Mouse (Mus musculus): ENCODE data around the gene Tnnt3. TPM values are rescaled to one million over a fixed set of nuclear protein-coding genes. Genes with fewer than 3 reads are reported as not detected.

Tnnt3 gene
- polyA plus RNA-seq, 1 experiment from 2014 or later = 0.42 TPM

GRCm38 (mm10) chr7:142523200-142523990 lies 24.8 kb downstream of the Tnnt3 start:
- Histone ChIP-seq H3K4me1 (ENCODE audit: control insufficient read depth, insufficient read depth, low read length) (no peaks in the 10 kb centered on the region), H3K27ac (ENCODE audit: low read depth, low read length) (no peak overlapping the region), H3K9me3 (replicated peaks; ENCODE audit: control insufficient read depth, low read length) (no peaks in the 10 kb centered on the region), H3K36me3 (ENCODE audit: control insufficient read depth, insufficient read depth, low read length) (no peaks in the 10 kb centered on the region), H3K4me2 (ENCODE audit: low read length) (no peak overlapping the region), H3K27me3 (replicated peaks; ENCODE audit: control insufficient read depth, insufficient read depth, low read length) (no peaks in the 10 kb centered on the region), H3K9ac (ENCODE audit: low read length) (no peak overlapping the region), H3K4me3 (ENCODE audit: low read depth, low read length) (no peak overlapping the region)
- WGBS = 67% methylated on average over 17 of the region's 17 CpGs
- DNase-seq (ENCODE audit: low spot score) = no peak
- no peak for ATAC-seq

- no peak overlapping the region for H3K4me3 ChIP-seq (ENCODE audit: low read depth, low read length)
- no peak overlapping the region for H3K27ac ChIP-seq (ENCODE audit: low read depth, low read length)
- no peak for ATAC-seq
- no peaks in the 10 kb centered on the region for H3K27me3 ChIP-seq (replicated peaks; ENCODE audit: control insufficient read depth, insufficient read depth, low read length)
- DNase-seq (ENCODE audit: low spot score) = no peak
- WGBS = 28% methylated on average over 13 of the region's 13 CpGs
- H3K9ac ChIP-seq (ENCODE audit: low read length) = no peak overlapping the region
- H3K9me3 ChIP-seq (replicated peaks; ENCODE audit: control insufficient read depth, low read length) = no peaks in the 10 kb centered on the region
- H3K4me1 ChIP-seq (ENCODE audit: control insufficient read depth, insufficient read depth, low read length) = no peaks in the 10 kb centered on the region
- no peaks in the 10 kb centered on the region for H3K36me3 ChIP-seq (ENCODE audit: control insufficient read depth, insufficient read depth, low read length)
- no peak overlapping the region for H3K4me2 ChIP-seq (ENCODE audit: low read length)
These were observed 26.9 kb downstream of the Tnnt3 start for GRCm38 (mm10) chr7:142525342-142526178.

GRCm38 (mm10) chr7:142529350-142529749 lies 30.7 kb downstream of the Tnnt3 start:
- H3K36me3 ChIP-seq (ENCODE audit: control insufficient read depth, insufficient read depth, low read length) = no peaks in the 10 kb centered on the region
- no peak overlapping the region for H3K27ac ChIP-seq (ENCODE audit: low read depth, low read length)
- WGBS = 64% methylated on average over 10 of the region's 10 CpGs
- peaks cover 4% of the 10 kb centered on the region for H3K4me1 ChIP-seq (ENCODE audit: control insufficient read depth, insufficient read depth, low read length)
- no peak for ATAC-seq
- no peaks in the 10 kb centered on the region for H3K9me3 ChIP-seq (replicated peaks; ENCODE audit: control insufficient read depth, low read length)
- H3K4me3 ChIP-seq (ENCODE audit: low read depth, low read length) = no peak overlapping the region
- H3K9ac ChIP-seq (ENCODE audit: low read length) = no peak overlapping the region
- H3K27me3 ChIP-seq (replicated peaks; ENCODE audit: control insufficient read depth, insufficient read depth, low read length) = no peaks in the 10 kb centered on the region
- DNase-seq (ENCODE audit: low spot score) = no peak
- H3K4me2 ChIP-seq (ENCODE audit: low read length) = no peak overlapping the region

- no peak for ATAC-seq
- Histone ChIP-seq H3K4me3 (ENCODE audit: low read depth, low read length) (no peak overlapping the region), H3K9me3 (replicated peaks; ENCODE audit: control insufficient read depth, low read length) (no peaks in the 10 kb centered on the region), H3K4me1 (ENCODE audit: control insufficient read depth, insufficient read depth, low read length) (peaks cover 4% of the 10 kb centered on the region), H3K27ac (ENCODE audit: low read depth, low read length) (no peak overlapping the region), H3K36me3 (ENCODE audit: control insufficient read depth, insufficient read depth, low read length) (peaks cover 3% of the 10 kb centered on the region; the same call in 1 of the 2 replicates), H3K27me3 (replicated peaks; ENCODE audit: control insufficient read depth, insufficient read depth, low read length) (no peaks in the 10 kb centered on the region), H3K9ac (ENCODE audit: low read length) (no peak overlapping the region), H3K4me2 (ENCODE audit: low read length) (peak overlapping the region; percentile 73; the same call in 1 of the 2 replicates)
- WGBS = 91% methylated on average over 4 of the region's 4 CpGs
- no peak for DNase-seq (ENCODE audit: low spot score)
These were observed 33.4 kb downstream of the Tnnt3 start for GRCm38 (mm10) chr7:142531973-142532521.

- peaks cover 3% of the 10 kb centered on the region; the same call in 1 of the 2 replicates for H3K36me3 ChIP-seq (ENCODE audit: control insufficient read depth, insufficient read depth, low read length)
- peaks cover 4% of the 10 kb centered on the region for H3K4me1 ChIP-seq (ENCODE audit: control insufficient read depth, insufficient read depth, low read length)
- H3K4me3 ChIP-seq (ENCODE audit: low read depth, low read length) = peak within 1 kb of the TSS; percentile 75
- DNase-seq (ENCODE audit: low spot score) (no peak), ATAC-seq (peak; percentile 81)
- no peaks in the 10 kb centered on the region for H3K27me3 ChIP-seq (replicated peaks; ENCODE audit: control insufficient read depth, insufficient read depth, low read length)
- H3K9me3 ChIP-seq (replicated peaks; ENCODE audit: control insufficient read depth, low read length) = no peaks in the 10 kb centered on the region
- peak within 1 kb of the TSS; percentile 76 for H3K9ac ChIP-seq (ENCODE audit: low read length)
- H3K27ac ChIP-seq (ENCODE audit: low read depth, low read length) = peak within 1 kb of the TSS; percentile 57; the same call in 1 of the 2 replicates
- WGBS = 6% methylated on average over 17 of the region's 17 CpGs
- peak within 1 kb of the TSS; percentile 73 for H3K4me2 ChIP-seq (ENCODE audit: low read length)
These were observed 34.0 kb downstream of the Tnnt3 start, which contains the start of gene Mrpl23 for GRCm38 (mm10) chr7:142532671-142533058. TSS of gene Mrpl23 (plus strand) at chr7:142532686.

GRCm38 (mm10) chr7:142533059-142533855 lies 34.6 kb downstream of the Tnnt3 start:
- Histone ChIP-seq H3K27ac (ENCODE audit: low read depth, low read length) (peak overlapping the region; percentile 57; the same call in 1 of the 2 replicates), H3K9ac (ENCODE audit: low read length) (peak overlapping the region; percentile 76), H3K36me3 (ENCODE audit: control insufficient read depth, insufficient read depth, low read length) (peaks cover 3% of the 10 kb centered on the region; the same call in 1 of the 2 replicates), H3K4me1 (ENCODE audit: control insufficient read depth, insufficient read depth, low read length) (peaks cover 6% of the 10 kb centered on the region), H3K4me2 (ENCODE audit: low read length) (peak overlapping the region; percentile 73), H3K9me3 (replicated peaks; ENCODE audit: control insufficient read depth, low read length) (no peaks in the 10 kb centered on the region), H3K4me3 (ENCODE audit: low read depth, low read length) (peak overlapping the region; percentile 75), H3K27me3 (replicated peaks; ENCODE audit: control insufficient read depth, insufficient read depth, low read length) (no peaks in the 10 kb centered on the region)
- DNase-seq (ENCODE audit: low spot score) (peak; percentile 88), ATAC-seq (peak; percentile 91)
- WGBS = under 1% methylated on average over 42 of the region's 44 CpGs

- H3K36me3 ChIP-seq (ENCODE audit: control insufficient read depth, insufficient read depth, low read length) = peaks cover 3% of the 10 kb centered on the region; the same call in 1 of the 2 replicates
- no peak overlapping the region for H3K9ac ChIP-seq (ENCODE audit: low read length)
- no peak overlapping the region for H3K4me3 ChIP-seq (ENCODE audit: low read depth, low read length)
- no peak for DNase-seq (ENCODE audit: low spot score)
- no peak overlapping the region for H3K27ac ChIP-seq (ENCODE audit: low read depth, low read length)
- H3K9me3 ChIP-seq (replicated peaks; ENCODE audit: control insufficient read depth, low read length) = no peaks in the 10 kb centered on the region
- ATAC-seq = no peak
- 92% methylated on average over 4 of the region's 4 CpGs for WGBS
- no peaks in the 10 kb centered on the region for H3K27me3 ChIP-seq (replicated peaks; ENCODE audit: control insufficient read depth, insufficient read depth, low read length)
- no peak overlapping the region for H3K4me2 ChIP-seq (ENCODE audit: low read length)
- H3K4me1 ChIP-seq (ENCODE audit: control insufficient read depth, insufficient read depth, low read length) = peaks cover 13% of the 10 kb centered on the region
These were observed 36.5 kb downstream of the Tnnt3 start for GRCm38 (mm10) chr7:142535116-142535515.

- ATAC-seq = no peak
- DNase-seq (ENCODE audit: low spot score) = no peak
- H3K4me2 ChIP-seq (ENCODE audit: low read length) = no peak overlapping the region
- H3K36me3 ChIP-seq (ENCODE audit: control insufficient read depth, insufficient read depth, low read length) = peaks cover 5% of the 10 kb centered on the region
- no peaks in the 10 kb centered on the region for H3K27me3 ChIP-seq (replicated peaks; ENCODE audit: control insufficient read depth, insufficient read depth, low read length)
- peaks cover 13% of the 10 kb centered on the region for H3K4me1 ChIP-seq (ENCODE audit: control insufficient read depth, insufficient read depth, low read length)
- H3K27ac ChIP-seq (ENCODE audit: low read depth, low read length) = no peak overlapping the region
- no peak overlapping the region for H3K9ac ChIP-seq (ENCODE audit: low read length)
- 98% methylated on average over 5 of the region's 5 CpGs for WGBS
- H3K9me3 ChIP-seq (replicated peaks; ENCODE audit: control insufficient read depth, low read length) = no peaks in the 10 kb centered on the region
- H3K4me3 ChIP-seq (ENCODE audit: low read depth, low read length) = no peak overlapping the region
These were observed 37.2 kb downstream of the Tnnt3 start for GRCm38 (mm10) chr7:142535832-142536231.

All from forebrain, embryonic 14.5 days (tissue).